Mouse (Mus musculus): Measurements from ENCODE around the gene Olfr596. TPM values are rescaled to one million over a fixed set of nuclear protein-coding genes. Genes with fewer than 3 reads are reported as not detected.

Gene Olfr596
- polyA plus RNA-seq (2015; fragmentation: Illumina TruSeq; extraction: RNeasy Lipid Tissue Mini Kit (QIAGEN cat#74804); ENCODE audit: insufficient read depth, low replicate concordance) = not detected

GRCm38 (mm10) chr7:103305348-103305747 is at the start of gene Olfr596:
Gene Olfr596 (plus strand): TSS chr7:103305648.

DNA sequence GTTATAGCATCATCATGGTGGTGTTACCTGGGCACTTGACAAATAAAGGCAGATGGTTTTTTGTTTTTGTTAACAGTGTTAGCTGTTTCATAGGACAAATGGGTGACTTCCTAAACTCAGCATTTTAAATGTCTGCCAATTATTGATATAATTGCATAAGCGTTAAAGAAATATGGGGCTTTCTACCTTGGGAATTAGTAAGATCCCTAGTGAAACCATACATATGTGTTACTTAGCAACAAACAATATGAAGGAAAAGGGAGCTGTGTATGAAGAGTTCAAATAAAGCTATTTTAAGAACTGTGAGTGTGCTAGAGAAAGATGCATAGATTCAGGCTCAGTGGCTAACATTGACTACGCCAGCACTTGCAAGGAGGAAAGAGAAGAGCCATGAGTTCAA is 10.6 kb downstream of the Olfr596 start, which contains the start of gene Olfr597:
Olfr597 (plus strand) TSS at position 301 of the 400 bp plus-strand sequence.

DNA sequence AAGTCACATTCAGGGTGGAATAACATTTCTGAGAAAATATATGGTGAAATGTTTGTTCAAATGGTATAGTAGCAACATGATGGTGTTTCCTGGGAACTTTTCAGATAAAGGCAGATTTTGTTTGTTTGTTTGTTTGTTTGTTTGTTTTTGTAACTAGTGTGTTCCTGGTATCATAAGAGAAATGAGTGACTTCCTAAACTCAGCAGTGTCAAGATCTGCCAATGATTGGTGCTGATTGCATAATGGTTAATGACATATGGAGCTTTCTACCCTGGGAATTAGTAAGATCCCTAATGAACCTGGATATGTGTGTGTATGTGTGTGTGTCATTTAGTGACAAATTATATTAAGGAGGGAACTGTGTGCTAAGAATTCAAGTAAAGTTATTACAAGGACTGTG is 17.8 kb downstream of the Olfr596 start, which contains the start of gene Olfr598:
Olfr598 (plus strand) TSS at position 301 of the 400 bp plus-strand sequence.

GRCm38 (mm10) chr7:103335617-103336016 is 30.2 kb downstream of the Olfr596 start, which contains the start of gene Olfr599:
Gene Olfr599 (plus strand): TSS chr7:103335917.

GRCm38 (mm10) chr7:103349569-103349968 is 44.1 kb downstream of the Olfr596 start, which contains the start of gene Olfr600:
Gene Olfr600 (minus strand): TSS chr7:103349669.

Other genes with a start within 250 kb of the Olfr596 start
- gene Olfr584, start 223.8 kb upstream of the Olfr596 start, polyA plus RNA-seq (2015; fragmentation: Illumina TruSeq; extraction: RNeasy Lipid Tissue Mini Kit (QIAGEN cat#74804); ENCODE audit: insufficient read depth, low replicate concordance) = not detected
- not detected for gene Olfr585, start 207.9 kb upstream of the Olfr596 start, polyA plus RNA-seq (2015; fragmentation: Illumina TruSeq; extraction: RNeasy Lipid Tissue Mini Kit (QIAGEN cat#74804); ENCODE audit: insufficient read depth, low replicate concordance)
- gene Olfr586, start 180.0 kb upstream of the Olfr596 start, polyA plus RNA-seq (2015; fragmentation: Illumina TruSeq; extraction: RNeasy Lipid Tissue Mini Kit (QIAGEN cat#74804); ENCODE audit: insufficient read depth, low replicate concordance) = not detected
- gene Olfr588-ps1, start 164.8 kb upstream of the Olfr596 start, polyA plus RNA-seq (2015; fragmentation: Illumina TruSeq; extraction: RNeasy Lipid Tissue Mini Kit (QIAGEN cat#74804); ENCODE audit: insufficient read depth, low replicate concordance) = not detected
- gene Olfr589, start 149.3 kb upstream of the Olfr596 start, polyA plus RNA-seq (2015; fragmentation: Illumina TruSeq; extraction: RNeasy Lipid Tissue Mini Kit (QIAGEN cat#74804); ENCODE audit: insufficient read depth, low replicate concordance) = not detected
- gene Olfr591, start 127.3 kb upstream of the Olfr596 start, polyA plus RNA-seq (2015; fragmentation: Illumina TruSeq; extraction: RNeasy Lipid Tissue Mini Kit (QIAGEN cat#74804); ENCODE audit: insufficient read depth, low replicate concordance) = not detected
- not detected for gene Olfr592, start 120.8 kb upstream of the Olfr596 start, polyA plus RNA-seq (2015; fragmentation: Illumina TruSeq; extraction: RNeasy Lipid Tissue Mini Kit (QIAGEN cat#74804); ENCODE audit: insufficient read depth, low replicate concordance)
- not detected for gene Olfr593, start 93.8 kb upstream of the Olfr596 start, polyA plus RNA-seq (2015; fragmentation: Illumina TruSeq; extraction: RNeasy Lipid Tissue Mini Kit (QIAGEN cat#74804); ENCODE audit: insufficient read depth, low replicate concordance)
- not detected for gene Olfr594, start 88.7 kb upstream of the Olfr596 start, polyA plus RNA-seq (2015; fragmentation: Illumina TruSeq; extraction: RNeasy Lipid Tissue Mini Kit (QIAGEN cat#74804); ENCODE audit: insufficient read depth, low replicate concordance)
- not detected for gene Usp17ld, start 53.1 kb upstream of the Olfr596 start, polyA plus RNA-seq (2015; fragmentation: Illumina TruSeq; extraction: RNeasy Lipid Tissue Mini Kit (QIAGEN cat#74804); ENCODE audit: insufficient read depth, low replicate concordance)
- gene Olfr597, start 10.7 kb downstream of the Olfr596 start, polyA plus RNA-seq (2015; fragmentation: Illumina TruSeq; extraction: RNeasy Lipid Tissue Mini Kit (QIAGEN cat#74804); ENCODE audit: insufficient read depth, low replicate concordance) = not detected
- gene Olfr598, start 17.9 kb downstream of the Olfr596 start, polyA plus RNA-seq (2015; fragmentation: Illumina TruSeq; extraction: RNeasy Lipid Tissue Mini Kit (QIAGEN cat#74804); ENCODE audit: insufficient read depth, low replicate concordance) = not detected
- not detected for gene Olfr599, start 30.3 kb downstream of the Olfr596 start, polyA plus RNA-seq (2015; fragmentation: Illumina TruSeq; extraction: RNeasy Lipid Tissue Mini Kit (QIAGEN cat#74804); ENCODE audit: insufficient read depth, low replicate concordance)
- not detected for gene Olfr600, start 44.0 kb downstream of the Olfr596 start, polyA plus RNA-seq (2015; fragmentation: Illumina TruSeq; extraction: RNeasy Lipid Tissue Mini Kit (QIAGEN cat#74804); ENCODE audit: insufficient read depth, low replicate concordance)
- not detected for gene Olfr601, start 57.0 kb downstream of the Olfr596 start, polyA plus RNA-seq (2015; fragmentation: Illumina TruSeq; extraction: RNeasy Lipid Tissue Mini Kit (QIAGEN cat#74804); ENCODE audit: insufficient read depth, low replicate concordance)
- gene Olfr603, start 80.5 kb downstream of the Olfr596 start, polyA plus RNA-seq (2015; fragmentation: Illumina TruSeq; extraction: RNeasy Lipid Tissue Mini Kit (QIAGEN cat#74804); ENCODE audit: insufficient read depth, low replicate concordance) = not detected
- gene Usp17lc, start 109.4 kb downstream of the Olfr596 start, polyA plus RNA-seq (2015; fragmentation: Illumina TruSeq; extraction: RNeasy Lipid Tissue Mini Kit (QIAGEN cat#74804); ENCODE audit: insufficient read depth, low replicate concordance) = not detected
- not detected for gene Olfr605, start 139.8 kb downstream of the Olfr596 start, polyA plus RNA-seq (2015; fragmentation: Illumina TruSeq; extraction: RNeasy Lipid Tissue Mini Kit (QIAGEN cat#74804); ENCODE audit: insufficient read depth, low replicate concordance)
- gene Olfr606, start 143.4 kb downstream of the Olfr596 start, polyA plus RNA-seq (2015; fragmentation: Illumina TruSeq; extraction: RNeasy Lipid Tissue Mini Kit (QIAGEN cat#74804); ENCODE audit: insufficient read depth, low replicate concordance) = not detected
- not detected for gene Olfr607, start 158.5 kb downstream of the Olfr596 start, polyA plus RNA-seq (2015; fragmentation: Illumina TruSeq; extraction: RNeasy Lipid Tissue Mini Kit (QIAGEN cat#74804); ENCODE audit: insufficient read depth, low replicate concordance)
- not detected for gene Olfr608, start 164.2 kb downstream of the Olfr596 start, polyA plus RNA-seq (2015; fragmentation: Illumina TruSeq; extraction: RNeasy Lipid Tissue Mini Kit (QIAGEN cat#74804); ENCODE audit: insufficient read depth, low replicate concordance)
- not detected for gene Olfr609, start 192.4 kb downstream of the Olfr596 start, polyA plus RNA-seq (2015; fragmentation: Illumina TruSeq; extraction: RNeasy Lipid Tissue Mini Kit (QIAGEN cat#74804); ENCODE audit: insufficient read depth, low replicate concordance)
- not detected for gene Olfr610, start 206.5 kb downstream of the Olfr596 start, polyA plus RNA-seq (2015; fragmentation: Illumina TruSeq; extraction: RNeasy Lipid Tissue Mini Kit (QIAGEN cat#74804); ENCODE audit: insufficient read depth, low replicate concordance)
- not detected for gene Olfr611, start 215.2 kb downstream of the Olfr596 start, polyA plus RNA-seq (2015; fragmentation: Illumina TruSeq; extraction: RNeasy Lipid Tissue Mini Kit (QIAGEN cat#74804); ENCODE audit: insufficient read depth, low replicate concordance)
- gene Olfr612, start 237.1 kb downstream of the Olfr596 start, polyA plus RNA-seq (2015; fragmentation: Illumina TruSeq; extraction: RNeasy Lipid Tissue Mini Kit (QIAGEN cat#74804); ENCODE audit: insufficient read depth, low replicate concordance) = not detected
- not detected for gene Olfr613, start 242.4 kb downstream of the Olfr596 start, polyA plus RNA-seq (2015; fragmentation: Illumina TruSeq; extraction: RNeasy Lipid Tissue Mini Kit (QIAGEN cat#74804); ENCODE audit: insufficient read depth, low replicate concordance)

Measured in spleen, adult 10 weeks (tissue).